Mouse (Mus musculus) T-helper 2 cell (primary cell): ENCODE results near the gene D430042O09Rik.

Experiments used
- in situ Hi-C: fragments of 300-600 bp; cut with MboI, MseI; formaldehyde crosslinking; loops from one replicate; pipeline ENCODE4 v1.15.1; 2025; ENCODE audit warnings: high pct_unique_total_duplicates

Gene D430042O09Rik

DNA sequence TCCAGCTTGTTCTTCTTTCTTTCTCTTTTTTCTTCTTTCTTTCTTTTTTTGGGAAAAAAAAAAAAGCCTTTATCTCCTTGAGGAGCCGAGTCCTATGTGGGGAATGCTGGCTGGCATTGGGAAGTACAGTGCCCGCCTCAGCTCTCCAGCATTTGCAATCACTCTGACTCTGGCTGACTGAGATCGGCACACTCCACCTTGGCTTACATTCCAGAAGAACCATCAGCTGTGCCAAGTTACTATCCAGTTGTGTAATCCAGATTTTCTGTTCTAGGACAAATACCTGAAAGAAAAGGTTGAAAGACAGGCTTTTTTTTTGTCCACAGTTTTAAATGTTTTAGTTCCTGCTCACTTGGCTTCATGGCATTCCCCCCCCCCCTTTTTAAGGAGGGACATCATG lies 100.5 kb downstream of the D430042O09Rik start:
- in situ Hi-C loops = no loop called here

DNA sequence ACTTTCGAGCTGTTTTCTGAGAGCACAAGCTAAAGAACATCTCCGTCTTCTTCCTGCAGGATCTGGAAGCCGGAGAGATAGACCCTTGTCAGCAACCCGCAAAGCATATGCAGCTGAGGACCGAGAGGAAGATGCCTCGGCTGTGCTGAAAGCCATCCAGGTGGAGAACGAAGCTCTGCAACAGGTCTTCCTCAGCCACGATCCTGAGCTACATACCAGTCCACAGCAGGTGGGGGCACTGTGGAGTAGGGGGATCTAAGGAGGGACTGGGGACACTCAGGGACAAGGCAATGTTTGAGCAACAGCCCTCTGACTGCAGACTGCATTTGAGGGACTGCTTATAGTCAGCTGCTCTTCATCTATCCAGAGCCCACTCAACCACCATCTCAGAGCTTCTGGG lies 105.0 kb downstream of the D430042O09Rik start:
- in situ Hi-C loops = no loop called here

DNA sequence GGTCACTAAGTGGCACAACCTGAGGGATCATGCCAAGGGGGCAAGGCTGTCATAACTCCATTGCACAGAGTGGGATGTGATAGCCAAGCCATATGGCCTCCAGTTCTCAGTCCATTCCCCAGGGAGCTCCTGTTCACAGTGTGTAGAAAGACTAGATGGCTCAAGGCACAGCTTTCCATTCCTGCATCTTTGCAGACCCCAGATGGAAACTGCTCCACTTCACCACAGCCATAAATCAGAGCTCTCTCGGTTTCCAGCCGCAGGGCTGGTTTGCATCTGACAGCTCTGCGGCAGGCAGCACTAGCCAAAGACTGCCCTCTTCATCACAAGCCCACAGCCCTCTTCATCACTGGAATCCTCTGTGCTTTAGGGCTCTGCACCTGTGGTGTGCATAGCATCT lies 108.0 kb downstream of the D430042O09Rik start:
- in situ Hi-C loops = no loop called here

- in situ Hi-C loops = no loop called here
These were observed 110.6 kb downstream of the D430042O09Rik start for GRCm38 (mm10) chr7:125818301-125818712.

- in situ Hi-C loops = no loop called here
These were observed 112.5 kb downstream of the D430042O09Rik start for GRCm38 (mm10) chr7:125820233-125820632.

DNA sequence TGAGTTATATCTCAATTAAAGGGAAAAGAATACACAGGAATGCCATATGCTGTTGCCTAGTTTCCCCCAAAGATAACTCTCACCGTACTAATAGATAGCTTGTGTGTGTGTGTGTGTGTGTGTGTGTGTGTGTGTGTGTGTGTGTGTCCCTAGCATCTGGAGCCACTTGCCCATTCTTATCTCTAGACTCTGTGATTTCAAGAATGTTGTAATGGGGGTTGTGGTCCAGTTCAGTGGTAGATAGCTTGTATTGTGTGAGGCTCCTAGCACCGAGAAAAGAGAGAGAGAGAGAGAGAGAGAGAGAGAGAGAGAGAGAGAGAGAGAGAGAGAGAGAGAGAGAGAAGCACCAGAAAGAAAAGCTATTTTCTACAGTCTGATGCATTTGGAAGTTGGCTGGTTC lies 118.7 kb downstream of the D430042O09Rik start:
- in situ Hi-C loops = no loop called here

- in situ Hi-C loops = no loop called here
These were observed 119.2 kb downstream of the D430042O09Rik start for GRCm38 (mm10) chr7:125826887-125827286.

DNA sequence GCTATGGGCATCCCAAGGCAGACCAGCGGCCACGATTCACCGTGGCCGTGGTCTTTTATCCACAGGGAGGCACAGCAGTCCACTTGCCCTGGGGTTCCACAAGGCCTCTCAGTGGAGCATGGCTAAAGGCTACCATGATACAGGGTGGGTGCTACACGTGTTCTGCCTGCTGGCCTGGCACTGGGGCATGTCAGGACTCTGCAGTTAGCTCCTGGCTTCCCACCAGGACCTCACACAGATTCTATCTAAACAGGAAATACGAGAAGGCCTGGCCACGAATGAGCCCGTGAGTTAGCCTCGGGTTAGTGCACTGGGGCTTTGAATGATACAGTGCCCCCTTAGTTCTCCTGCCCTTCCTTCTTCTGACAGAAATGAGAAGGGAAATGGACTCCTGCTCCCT lies 119.7 kb downstream of the D430042O09Rik start:
- in situ Hi-C loops = no loop called here

- in situ Hi-C loops = no loop called here
These were observed 120.9 kb downstream of the D430042O09Rik start for GRCm38 (mm10) chr7:125828561-125828960.

GRCm38 (mm10) chr7:125829121-125829666 lies 121.5 kb downstream of the D430042O09Rik start:
- in situ Hi-C loops = no loop called here

DNA sequence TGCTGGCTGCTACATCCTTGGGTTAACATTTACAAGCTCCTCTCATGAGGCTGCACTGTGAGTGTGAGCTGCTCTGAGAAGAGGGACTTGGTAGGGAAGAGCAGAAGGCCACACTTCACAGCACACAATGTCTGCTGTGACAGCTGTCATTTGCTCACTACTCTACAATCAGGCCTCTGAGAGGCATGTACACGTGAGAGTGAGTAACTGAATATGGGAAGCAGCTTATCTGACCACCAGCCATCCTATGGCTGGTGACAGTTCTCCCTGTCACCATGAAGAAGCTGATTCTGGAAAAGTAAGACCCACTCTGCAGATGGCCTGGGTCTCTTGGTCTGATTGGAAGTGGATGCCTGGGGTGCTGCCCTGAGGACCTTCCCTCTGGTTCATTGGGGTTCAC lies 125.1 kb downstream of the D430042O09Rik start:
- in situ Hi-C loops = no loop called here

DNA sequence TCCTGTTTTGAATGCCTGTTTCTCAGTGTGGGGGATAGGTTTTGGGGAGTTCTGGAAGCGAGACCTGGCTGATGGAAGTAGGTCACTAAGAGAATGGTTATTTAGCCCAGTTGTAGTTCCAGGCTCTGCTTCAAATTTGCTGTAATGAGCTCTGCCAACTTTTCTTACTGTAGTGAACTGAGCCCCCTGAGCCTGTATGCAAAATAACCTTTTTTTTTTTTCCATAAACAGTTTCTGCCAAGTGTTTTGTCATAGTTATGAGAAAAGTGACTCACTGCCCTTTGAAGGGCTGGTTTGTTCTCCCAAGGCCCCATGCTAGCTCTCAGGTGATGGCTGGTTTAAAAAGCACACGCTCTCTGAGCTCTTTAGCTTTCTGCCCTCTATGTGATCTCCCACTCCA lies 125.8 kb downstream of the D430042O09Rik start:
- in situ Hi-C loops = no loop called here

DNA sequence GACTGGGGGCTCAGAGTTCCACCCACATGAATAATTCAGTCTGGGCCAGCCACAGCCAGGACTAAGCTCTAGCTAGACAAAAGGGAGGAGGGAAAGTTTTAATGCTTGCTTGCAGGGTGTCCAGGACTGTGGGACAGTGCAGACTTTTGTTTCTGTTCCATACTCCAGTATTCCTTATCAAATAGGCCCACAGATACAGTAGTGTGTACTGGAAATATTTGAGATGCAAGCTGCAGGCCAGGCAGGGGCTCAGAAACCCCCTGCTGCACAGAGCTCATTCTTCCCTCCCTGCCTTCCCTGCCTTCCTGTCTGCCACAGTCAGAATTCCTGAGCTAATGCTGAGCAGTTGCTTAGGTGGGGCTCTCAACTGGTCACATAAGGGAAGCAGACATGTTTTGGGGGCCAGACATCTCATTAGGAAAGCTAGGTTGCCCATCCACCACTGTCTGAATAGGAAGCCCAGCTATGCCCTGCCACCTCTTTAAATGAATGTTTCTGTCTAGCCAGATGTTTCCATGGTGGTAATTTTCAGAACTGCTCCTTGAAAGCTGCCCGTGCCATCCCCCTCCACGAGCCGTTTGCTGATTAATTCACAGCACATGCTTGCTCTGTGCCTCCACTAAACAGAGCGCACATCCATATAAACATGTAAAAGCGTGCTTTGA lies 130.5 kb downstream of the D430042O09Rik start:
- in situ Hi-C loops = no loop called here

- in situ Hi-C loops = no loop called here
These were observed 137.9 kb downstream of the D430042O09Rik start for GRCm38 (mm10) chr7:125845611-125846010.

DNA sequence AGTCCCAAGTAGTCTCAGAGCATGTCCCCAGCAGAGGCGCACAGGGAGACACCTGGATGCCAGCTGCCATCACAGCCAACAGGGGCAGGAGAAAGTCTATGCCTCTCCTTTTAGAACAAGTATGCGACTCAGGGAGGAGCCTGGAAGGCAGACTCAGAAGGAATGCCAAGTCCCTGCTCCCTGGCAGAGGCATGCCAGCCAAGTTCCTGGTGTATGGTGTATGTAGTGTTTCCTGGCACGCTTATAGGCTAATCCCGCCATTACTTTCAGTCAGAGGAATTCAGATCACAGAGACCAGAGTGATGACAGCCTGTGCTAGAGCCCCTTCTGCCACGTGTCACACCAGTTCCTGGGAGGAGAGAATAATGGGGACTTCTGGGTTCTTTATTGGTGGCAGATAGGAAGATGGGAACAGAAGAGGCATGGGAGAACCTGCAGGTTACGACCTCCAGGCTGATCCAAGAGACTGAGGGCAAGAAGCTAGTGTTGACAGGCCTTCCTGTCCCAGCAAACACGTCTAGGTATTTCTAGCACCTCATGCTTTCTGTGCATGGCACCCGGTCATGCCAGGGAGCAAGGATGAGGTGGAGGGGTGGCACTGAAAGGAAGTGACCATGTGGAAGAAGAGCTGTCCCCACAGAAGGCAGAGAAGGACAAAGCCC lies 139.3 kb downstream of the D430042O09Rik start:
- in situ Hi-C loops = no loop called here

DNA sequence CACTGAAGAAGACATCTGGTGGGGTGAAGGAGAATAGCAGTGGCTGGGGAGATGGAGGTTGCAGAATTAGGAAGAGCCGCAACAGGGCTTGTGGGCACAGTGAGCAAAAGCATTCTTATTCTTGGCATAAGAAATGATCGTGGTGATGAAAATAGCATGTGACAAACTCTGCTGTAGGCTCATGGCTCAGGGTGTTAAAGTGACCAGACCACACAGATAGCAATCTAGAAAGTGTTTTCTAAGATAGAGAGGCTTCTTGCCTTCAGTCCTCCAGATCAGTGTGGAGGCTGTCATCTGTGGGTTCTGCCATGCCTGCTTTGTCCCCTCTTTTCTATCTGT lies 139.8 kb downstream of the D430042O09Rik start:
- in situ Hi-C loops = no loop called here

DNA sequence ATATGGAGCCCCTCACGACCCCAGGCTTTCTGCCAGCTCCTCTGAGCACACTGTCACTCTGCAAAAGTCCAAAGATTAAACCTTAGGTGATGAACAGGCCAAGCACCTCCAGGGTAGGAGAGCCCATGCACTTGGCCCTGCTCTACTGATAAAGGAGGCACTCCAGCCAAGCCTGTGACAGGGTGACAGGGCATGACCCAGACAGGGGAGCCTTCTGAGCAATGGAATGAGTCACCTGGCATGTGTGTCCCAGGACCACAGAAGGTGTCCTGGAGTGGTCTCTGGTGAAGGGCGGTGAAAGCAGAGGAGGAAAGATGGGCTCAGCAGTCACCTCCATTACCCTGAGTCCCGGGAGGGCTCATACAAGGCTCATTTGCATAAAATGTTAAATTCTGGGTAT lies 151.9 kb downstream of the D430042O09Rik start:
- in situ Hi-C loops = no loop called here

GRCm38 (mm10) chr7:125860421-125860820 lies 152.7 kb downstream of the D430042O09Rik start:
- in situ Hi-C loops = no loop called here

GRCm38 (mm10) chr7:125864026-125864425 lies 156.3 kb downstream of the D430042O09Rik start:
- in situ Hi-C loops = no loop called here

- in situ Hi-C loops = no loop called here
These were observed 157.5 kb downstream of the D430042O09Rik start for GRCm38 (mm10) chr7:125865234-125865633.

GRCm38 (mm10) chr7:125868570-125868969 lies 160.9 kb downstream of the D430042O09Rik start:
- in situ Hi-C loops = no loop called here

DNA sequence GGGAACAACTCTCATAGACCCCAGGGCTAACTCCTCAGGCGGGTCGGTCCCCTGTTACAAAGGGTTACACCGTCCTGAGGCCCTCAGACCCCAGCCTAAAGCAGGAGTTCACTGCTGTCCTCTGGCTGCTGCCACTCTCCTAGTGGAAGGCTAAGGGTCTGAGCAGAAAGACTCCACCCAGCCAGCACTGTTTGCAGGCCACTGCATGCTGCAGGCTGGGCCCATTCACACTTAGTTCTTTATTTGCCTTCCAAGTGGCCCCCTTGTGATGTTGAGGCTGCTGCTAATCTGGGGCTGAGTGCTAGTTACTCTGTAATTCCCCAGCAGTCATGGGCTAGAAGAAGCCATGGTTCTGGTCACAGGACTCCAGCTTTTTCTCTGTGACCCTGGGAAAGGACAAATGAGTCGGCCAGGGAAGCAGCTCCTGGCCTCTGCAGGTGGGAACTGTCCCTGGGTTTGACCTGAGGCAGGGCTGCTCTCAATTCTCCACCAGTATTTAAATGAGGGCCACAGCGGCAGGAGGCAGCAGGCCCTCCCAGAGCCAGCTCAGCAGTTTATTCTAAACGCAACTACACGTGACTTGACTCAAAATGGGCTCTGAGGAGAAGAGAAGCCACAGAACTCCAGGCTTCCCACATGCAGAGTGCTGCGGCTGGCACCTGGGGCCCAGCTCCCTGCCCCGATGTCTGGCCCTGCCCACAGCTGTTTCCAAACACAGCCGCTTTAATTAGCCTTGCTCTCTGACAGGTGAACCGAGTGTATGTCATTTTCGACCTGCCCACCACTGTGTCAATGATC lies 163.9 kb downstream of the D430042O09Rik start:
- in situ Hi-C loops = no loop called here
